Mouse (Mus musculus) megakaryocyte progenitor cell, adult 5-6 weeks (primary cell): Measurements from ENCODE around the gene Sppl2b. TPM values are rescaled to one million over a fixed set of nuclear protein-coding genes. Genes with fewer than 3 reads are reported as not detected.
"Not testable (repeated sequence)": the region's sequence is repeated elsewhere in the genome, so short reads cannot be mapped to it uniquely, and the experiment has no call there.

Experiments used
- ATAC-seq: replicated peaks from 2 replicates; pipeline ENCODE4 v1.8.0; 2016; ENCODE audit warnings: mild to moderate bottlenecking, moderate TSS enrichment, inconsistent platforms; ENCODE audit not compliant: poor library complexity
- total RNA-seq, 2 experiments: library from RNA; stranded (forward) in 1 of 2; stranded (reverse) in 1 of 2; fragments of 157-497, 149-512 nt in 1 of 2; fragments of 200-1000 nt in 1 of 2; gene quantifications; 2 replicates each; pipeline versions ENCODE4 v1.2.3 to v1.2.4; 2015 to 2017

The Sppl2b gene
- total RNA-seq (2015) (17.7 and 18.2 TPM in 2 replicates), total RNA-seq (2017) (29.4 and 39.4 TPM in 2 replicates)

- peak; percentile 49 for ATAC-seq
These were observed at the start of gene Sppl2b, which contains the start of gene Lsm7 for GRCm38 (mm10) chr10:80854913-80855748. Gene Sppl2b (plus strand): TSS chr10:80855275. Gene Lsm7 (minus strand): TSS chr10:80855209.

- ATAC-seq = no peak
These were observed 49.8 kb upstream of the Sppl2b start for GRCm38 (mm10) chr10:80805322-80805721.

GRCm38 (mm10) chr10:80805925-80806324 lies 49.1 kb upstream of the Sppl2b start:
- ATAC-seq = peak; percentile 77

GRCm38 (mm10) chr10:80806341-80807056 lies 48.6 kb upstream of the Sppl2b start:
- peak; percentile 6; the same call in 1 of the 2 replicates for ATAC-seq

DNA sequence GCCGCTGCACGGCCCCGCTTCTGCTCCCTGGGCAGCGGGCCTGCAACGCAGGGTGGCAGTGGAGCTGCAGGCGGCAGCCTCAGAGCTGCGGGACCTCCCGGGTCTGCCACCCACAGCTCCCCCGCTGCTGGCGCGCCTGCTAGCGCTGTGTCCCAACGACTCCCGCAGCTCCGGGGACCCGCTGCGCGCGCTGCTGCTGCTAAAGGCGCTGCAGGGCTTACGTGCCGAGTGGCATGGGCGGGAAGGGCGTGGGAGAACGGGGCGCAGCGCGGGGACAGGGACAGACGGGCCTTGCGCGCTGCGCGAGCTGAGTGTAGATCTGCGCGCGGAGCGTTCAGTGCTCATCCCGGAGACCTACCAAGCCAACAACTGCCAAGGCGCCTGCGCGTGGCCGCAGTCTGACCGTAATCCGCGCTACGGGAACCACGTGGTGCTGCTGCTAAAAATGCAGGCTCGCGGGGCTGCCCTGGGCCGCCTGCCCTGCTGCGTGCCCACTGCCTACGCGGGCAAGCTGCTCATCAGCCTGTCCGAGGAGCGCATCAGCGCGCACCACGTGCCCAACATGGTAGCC lies 47.9 kb upstream of the Sppl2b start:
- ATAC-seq = peak; percentile 48

DNA sequence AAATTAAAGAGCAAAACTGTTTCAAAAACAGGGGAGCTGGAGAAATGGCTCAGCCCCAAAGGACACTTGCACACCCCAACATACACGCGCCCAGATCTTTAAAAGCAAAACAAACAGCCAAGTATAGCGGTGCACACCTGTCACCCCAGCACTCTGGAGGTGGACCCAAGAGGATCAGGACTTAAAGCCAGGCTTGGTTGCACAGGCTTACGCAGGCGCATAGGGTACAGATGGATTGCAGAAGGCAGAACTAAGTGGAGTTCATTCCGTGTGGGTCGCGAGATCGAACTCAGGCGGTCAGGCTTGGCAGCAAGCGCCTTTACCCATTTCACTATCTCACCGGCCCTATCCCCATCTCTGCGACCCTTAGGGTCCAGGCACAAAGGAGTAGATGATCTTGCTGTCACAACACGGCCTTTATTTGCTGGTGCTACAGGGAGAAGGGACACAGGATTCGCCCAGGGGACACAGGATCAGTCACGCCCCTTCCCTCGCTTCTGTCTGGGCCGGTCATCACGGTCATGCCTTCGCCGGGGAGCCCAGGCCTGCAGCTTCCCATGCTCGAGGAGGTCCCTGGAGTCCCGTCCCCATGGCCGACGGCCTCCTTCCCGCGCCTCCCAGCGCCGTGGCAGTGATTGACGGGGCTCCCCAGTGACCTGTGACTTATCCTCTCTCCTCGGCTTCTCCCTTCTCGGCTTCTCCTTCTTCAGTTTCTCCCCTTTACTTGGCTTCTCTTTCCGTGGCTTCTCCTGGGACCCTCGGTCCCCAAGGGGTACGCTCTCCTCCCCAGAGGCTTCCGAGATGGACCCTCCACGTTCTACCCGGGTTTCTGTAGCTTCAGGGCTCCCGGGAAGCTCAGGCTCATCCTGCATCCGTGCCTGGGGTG lies 46.7 kb upstream of the Sppl2b start:
- ATAC-seq = no peak

GRCm38 (mm10) chr10:80808985-80809632 lies 46.0 kb upstream of the Sppl2b start:
- no peak for ATAC-seq

DNA sequence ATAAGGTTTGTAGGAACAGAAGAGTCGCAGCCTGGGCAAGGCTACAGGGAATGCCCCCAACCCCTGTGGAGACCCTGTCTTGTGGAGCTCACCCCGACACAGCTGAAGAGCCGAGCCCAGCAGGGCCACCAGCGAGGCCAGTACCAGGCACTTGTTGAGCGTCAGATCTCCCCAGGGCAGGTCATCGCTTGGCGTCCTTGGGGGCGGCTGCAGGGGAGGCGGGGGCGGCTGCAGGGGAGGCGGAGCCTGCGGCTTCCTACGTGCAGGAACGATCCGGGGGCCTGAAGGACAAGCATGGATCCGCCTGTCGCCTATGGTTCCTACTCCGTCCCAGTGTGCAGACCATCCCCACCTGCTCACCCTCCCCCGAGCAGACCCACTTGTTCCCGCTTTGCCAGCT lies 45.0 kb upstream of the Sppl2b start:
- ATAC-seq = no peak

GRCm38 (mm10) chr10:80812391-80813041 lies 42.6 kb upstream of the Sppl2b start:
- no peak for ATAC-seq

DNA sequence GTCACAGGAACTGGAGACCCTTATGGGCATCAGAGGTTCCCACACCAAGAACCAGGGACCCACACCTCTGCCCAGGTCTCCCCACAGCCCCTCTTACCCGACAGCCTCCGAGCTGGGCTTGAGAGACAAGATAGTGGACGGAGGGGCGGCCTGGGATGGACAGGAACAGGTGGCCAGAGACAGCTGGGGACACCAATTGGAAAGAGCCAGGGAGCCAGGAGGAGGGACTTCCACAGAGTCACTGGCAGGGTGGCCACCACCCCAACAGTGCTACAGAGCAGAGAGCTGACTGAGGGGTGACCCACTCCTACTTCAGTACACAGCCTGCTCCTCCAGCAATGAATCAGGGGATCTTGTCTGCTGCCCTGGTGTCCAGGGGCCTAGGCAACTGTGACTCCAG lies 41.7 kb upstream of the Sppl2b start, which contains the start of gene Jsrp1:
Gene Jsrp1, minus strand, starts transcription at position 133 of the 400 bp plus-strand sequence.
- no peak for ATAC-seq

- no peak for ATAC-seq
These were observed 40.3 kb upstream of the Sppl2b start for GRCm38 (mm10) chr10:80814800-80815199.

DNA sequence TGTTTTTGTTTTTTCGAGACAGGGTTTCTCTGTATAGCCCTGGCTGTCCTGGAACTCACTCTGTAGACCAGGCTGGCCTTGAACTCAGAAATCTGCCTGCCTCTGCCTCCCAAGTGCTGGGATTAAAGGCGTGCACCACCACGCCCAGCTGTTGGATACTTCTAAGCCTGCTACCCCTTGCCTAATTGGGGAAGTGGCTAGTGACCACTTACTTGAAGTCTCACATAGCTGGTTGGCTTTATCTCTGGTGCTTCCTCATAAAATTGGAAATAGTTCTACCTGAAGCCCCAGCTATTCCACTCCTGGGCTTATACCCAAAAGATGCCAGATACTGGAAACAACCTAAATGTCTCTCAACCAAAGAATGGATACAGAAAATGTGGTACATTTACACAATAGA lies 38.8 kb upstream of the Sppl2b start:
- ATAC-seq = not testable (repeated sequence)

GRCm38 (mm10) chr10:80817164-80817563 lies 37.9 kb upstream of the Sppl2b start:
- ATAC-seq = no peak

DNA sequence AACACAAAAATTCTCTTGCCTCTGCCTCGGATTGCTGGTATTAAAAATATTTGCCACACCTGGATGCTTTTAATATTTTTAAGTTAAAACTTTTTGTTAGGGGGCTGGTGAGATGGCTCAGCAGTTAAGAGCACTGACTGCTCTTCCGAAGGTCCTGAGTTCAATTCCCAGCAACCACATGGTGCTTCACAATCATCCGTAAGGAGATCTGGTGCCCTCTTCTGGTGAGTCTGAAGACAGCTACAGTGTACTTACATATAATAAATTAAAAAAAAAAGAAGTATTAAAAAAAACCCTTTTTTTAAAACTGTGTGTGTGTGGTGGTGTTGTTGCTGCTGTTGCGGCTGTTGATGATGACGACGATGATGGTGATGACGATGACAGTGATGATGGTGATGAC lies 37.1 kb upstream of the Sppl2b start:
- ATAC-seq = not testable (repeated sequence)

GRCm38 (mm10) chr10:80818599-80819281 lies 36.3 kb upstream of the Sppl2b start:
- peak; percentile 96 for ATAC-seq

DNA sequence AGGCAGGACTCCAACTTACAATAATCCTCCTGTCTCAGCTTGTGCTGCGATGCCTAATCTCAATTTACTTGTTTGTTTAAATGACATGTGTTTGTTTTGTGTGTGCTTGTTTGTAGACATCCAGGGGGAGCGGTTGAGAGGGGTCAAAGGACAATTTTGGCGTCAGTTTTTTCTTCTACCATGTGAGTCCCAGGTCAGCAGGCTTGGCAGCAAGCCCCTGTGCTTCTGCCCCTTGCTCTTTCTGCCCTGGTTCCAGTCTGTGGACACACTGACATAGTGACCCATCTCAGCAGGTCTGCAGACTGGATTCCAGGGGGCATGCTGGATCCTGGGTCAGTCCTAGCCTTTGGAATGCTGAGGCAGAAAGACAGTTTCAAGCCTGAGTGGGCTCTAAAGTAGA lies 35.7 kb upstream of the Sppl2b start:
- no peak for ATAC-seq

DNA sequence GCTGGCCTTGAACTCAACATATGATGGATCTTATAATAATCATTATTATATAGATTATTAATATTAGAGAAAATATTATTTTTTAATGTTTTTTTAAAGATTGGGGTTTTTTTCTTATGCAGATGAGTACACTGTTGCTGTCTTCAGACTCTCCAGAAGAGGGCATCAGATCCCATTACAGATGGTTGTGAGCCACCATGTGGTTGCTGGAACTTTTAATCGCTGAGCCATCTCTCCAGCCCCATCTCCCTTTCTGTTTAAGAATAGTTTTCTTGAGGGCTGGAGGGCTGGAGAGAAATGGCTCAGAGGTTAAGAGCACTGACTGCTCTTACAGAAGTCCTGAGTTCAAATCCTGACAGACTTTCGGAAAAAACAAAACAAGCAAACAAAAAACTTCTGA lies 33.1 kb upstream of the Sppl2b start:
- no peak for ATAC-seq

DNA sequence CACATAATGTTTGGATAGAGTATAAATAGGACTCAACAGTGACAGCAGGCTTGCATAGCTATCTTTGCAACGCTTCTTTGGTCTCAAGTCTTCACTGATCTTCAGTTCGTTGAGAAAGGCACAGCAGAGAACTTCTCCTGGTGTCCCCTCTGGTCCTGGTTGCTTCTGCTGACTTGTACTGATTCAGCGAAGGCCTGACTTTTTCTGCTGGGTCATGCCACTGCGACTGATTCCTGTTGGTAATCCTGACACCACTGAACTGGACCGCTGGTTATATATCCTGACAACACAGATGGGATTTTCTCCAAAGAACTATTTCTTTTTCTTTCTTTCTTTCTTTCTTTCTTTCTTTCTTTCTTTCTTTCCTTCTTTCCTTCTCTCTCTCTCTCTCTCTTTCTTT lies 32.5 kb upstream of the Sppl2b start:
- no peak for ATAC-seq

GRCm38 (mm10) chr10:80823316-80823715 lies 31.8 kb upstream of the Sppl2b start:
- no peak for ATAC-seq
